Mouse (Mus musculus): Measurements from ENCODE around the gene Olfr521.
"Not testable (repeated sequence)": the region's sequence is repeated elsewhere in the genome, so short reads cannot be mapped to it uniquely, and the experiment has no call there.

The Olfr521 gene

DNA sequence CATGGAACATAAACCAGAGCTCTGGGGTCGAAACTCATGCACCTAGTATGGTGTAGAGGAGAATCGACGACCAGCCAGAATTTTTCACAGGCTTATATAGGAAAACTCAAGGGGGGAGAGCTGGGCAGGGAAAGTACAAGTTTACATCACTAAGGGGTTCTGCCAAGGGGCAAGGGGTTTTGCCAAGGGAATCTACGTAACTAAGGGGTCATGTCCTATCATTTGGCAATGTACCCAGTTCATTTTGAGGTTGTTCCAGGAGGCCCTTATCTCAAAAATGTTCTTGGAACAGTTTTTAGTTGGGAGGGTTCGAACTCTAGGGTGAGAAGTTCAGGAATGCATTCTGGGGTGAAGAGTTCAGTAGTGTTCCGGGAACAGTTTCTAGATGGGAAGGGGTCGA lies 43.7 kb downstream of the Olfr521 start:
- not testable (repeated sequence) for DNase-seq (ENCODE audit: low read depth, low spot score)

DNA sequence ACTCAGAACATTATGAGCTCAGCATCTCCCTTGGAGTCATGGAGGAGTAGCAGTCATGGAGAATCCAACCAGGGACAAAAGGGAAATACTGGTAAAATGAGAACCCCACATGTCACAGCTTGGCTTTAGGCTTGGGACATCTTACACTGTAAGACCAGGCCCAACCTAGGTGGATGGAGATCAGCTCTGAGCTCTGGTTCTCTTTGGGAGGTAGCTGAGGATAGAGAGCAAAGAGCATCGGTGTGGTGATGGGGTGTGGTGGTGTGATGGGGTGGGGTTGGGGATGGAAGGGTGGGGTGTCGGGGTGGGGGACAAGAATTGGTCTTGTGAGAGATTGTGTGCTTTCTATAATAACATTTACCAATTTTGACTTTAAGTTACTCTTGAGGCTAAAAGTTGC lies 47.5 kb downstream of the Olfr521 start:
- DNase-seq (ENCODE audit: low read depth, low spot score): no peak

DNA sequence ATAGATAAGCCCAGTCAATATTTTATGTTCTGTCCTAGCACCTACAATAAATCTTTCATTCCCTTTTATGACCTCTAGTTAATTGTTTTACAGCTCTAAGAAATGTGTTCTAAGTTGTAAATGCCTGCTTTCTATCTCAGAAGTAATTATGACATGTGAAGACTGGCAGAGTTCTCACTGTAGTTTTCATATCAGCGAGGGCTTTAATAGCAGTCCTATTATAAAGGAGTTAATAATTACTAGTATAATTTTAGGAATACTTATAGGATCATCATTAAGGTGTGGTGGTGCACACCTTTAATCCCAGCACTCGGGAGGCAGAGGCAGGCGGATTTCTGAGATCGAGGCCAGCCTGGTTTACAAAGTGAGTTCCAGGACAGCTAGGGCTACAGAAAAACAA lies 48.4 kb downstream of the Olfr521 start:
- no peak for DNase-seq (ENCODE audit: low read depth, low spot score)

DNA sequence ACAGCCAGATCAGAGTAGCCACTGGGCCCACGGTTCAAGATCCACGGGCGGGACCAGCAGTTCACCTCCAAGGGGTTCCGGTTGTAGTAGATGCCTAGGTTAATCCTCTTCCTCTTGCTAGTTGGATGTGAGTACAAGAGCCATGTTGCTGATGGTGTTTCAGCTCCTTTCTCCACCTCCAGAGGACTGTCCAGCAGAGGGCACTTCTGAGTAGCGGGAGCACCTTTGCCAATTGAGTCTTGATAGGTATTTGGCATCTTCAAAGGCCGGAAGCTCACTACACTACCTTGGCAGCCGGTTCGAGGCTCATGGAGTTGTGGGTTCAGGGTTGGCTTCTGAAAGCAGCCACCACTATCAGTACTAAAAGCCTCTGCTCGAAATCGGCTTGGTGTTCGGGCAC lies 50.1 kb downstream of the Olfr521 start:
- DNase-seq (ENCODE audit: low read depth, low spot score): no peak

DNA sequence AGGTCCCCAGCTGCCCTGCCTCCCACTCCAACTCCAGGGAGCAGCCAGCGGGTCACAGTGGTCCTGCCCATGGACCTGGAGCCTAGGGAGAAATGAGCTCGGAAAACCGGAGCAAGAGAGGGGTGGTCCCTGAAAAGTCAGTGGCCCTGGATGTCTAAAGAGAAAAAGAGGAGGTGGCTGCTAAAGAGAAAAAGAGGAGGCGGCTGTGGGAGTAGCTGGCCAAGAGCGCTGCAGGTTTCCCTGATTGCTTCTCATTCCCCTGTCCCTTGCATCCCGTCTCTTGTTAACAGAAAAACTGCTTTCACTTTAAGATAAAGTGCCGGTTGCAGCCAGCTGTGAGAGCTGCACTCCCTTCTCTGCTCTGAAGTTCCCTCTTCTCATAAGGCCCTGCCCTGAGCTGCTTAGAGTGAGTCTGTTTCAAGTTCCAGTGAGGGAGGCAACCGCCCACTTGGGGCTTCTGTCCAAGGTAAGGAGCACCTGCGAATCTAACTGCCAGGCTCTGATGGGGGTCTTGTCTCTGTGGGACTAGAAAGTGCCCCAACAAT lies 54.9 kb downstream of the Olfr521 start:
- not testable (repeated sequence) for DNase-seq (ENCODE audit: low read depth, low spot score)

Data from telencephalon, adult 2 months (tissue).